Mouse (Mus musculus) ES-E14 (cell line): Measurements from ENCODE around the gene Kifap3. TPM values are rescaled to one million over a fixed set of nuclear protein-coding genes. Genes with fewer than 3 reads are reported as not detected.

Experiments
- DNase-seq: peaks from one replicate; pipeline ENCODE4 v3.0.0-alpha.2; 2013; ENCODE audit warnings: low read depth, low spot score
- H3K27ac ChIP-seq: 2 replicates; pipeline ENCODE4 v1.5.1; 2012; ENCODE audit warnings: low read depth, mild to moderate bottlenecking, low read length, moderate library complexity, mixed read lengths; ENCODE audit not compliant: poor library complexity, insufficient read depth, severe bottlenecking
- H3K36me3 ChIP-seq: 2 replicates; pipeline ENCODE4 v1.6.1; 2012; ENCODE audit warnings: mild to moderate bottlenecking, low read length, moderate library complexity, mixed read lengths; ENCODE audit not compliant: control insufficient read depth, poor library complexity, insufficient read depth, severe bottlenecking
- H3K4me1 ChIP-seq, 2 experiments: fragments of 150-350 bp in 1 of 2; sonication (generic) in 1 of 2; 2 replicates each; pipeline ENCODE4 v1.6.1; 2012; ENCODE audit warnings: low read length in 2 of 2, mild to moderate bottlenecking in 1 of 2, mixed read lengths in 1 of 2; ENCODE audit not compliant: control insufficient read depth in 2 of 2, insufficient read depth in 2 of 2, poor library complexity in 1 of 2
- H3K4me3 ChIP-seq, 2 experiments: fragments of 150-350 bp in 1 of 2; sonication (generic) in 1 of 2; 2 replicates each; pipeline ENCODE4 v1.5.1; 2012; ENCODE audit warnings: low read length in 2 of 2, low read depth in 1 of 2, mild to moderate bottlenecking in 1 of 2, mixed read lengths in 1 of 2; ENCODE audit not compliant: insufficient read depth in 1 of 2, poor library complexity in 1 of 2, severe bottlenecking in 1 of 2
- H3K9ac ChIP-seq: 2 replicates; pipeline ENCODE4 v1.6.1; 2012; ENCODE audit warnings: low read depth, mild to moderate bottlenecking, low read length, mixed read lengths; ENCODE audit not compliant: poor library complexity, insufficient read depth, severe bottlenecking
- H3K9me3 ChIP-seq: fragments of 150-350 bp; sonication (generic); 2 replicates; pipeline ENCODE4 v1.6.1; 2012; ENCODE audit warnings: low read depth, mild to moderate bottlenecking, low read length; ENCODE audit not compliant: control insufficient read depth, insufficient read depth
- CHD2 ChIP-seq: IDR thresholded peaks from 2 replicates; pipeline ENCODE4 v1.6.1; 2014; ENCODE audit warnings: mild to moderate bottlenecking, low read depth, low read length, inconsistent platforms
- HCFC1 ChIP-seq: IDR thresholded peaks from 2 replicates; pipeline ENCODE4 v1.6.1; 2012; ENCODE audit warnings: low read length, inconsistent platforms, borderline replicate concordance; ENCODE audit not compliant: insufficient read depth
- MAFK ChIP-seq: IDR thresholded peaks from 2 replicates; pipeline ENCODE4 v1.6.1; 2014; ENCODE audit warnings: mild to moderate bottlenecking, low read depth, low read length, inconsistent platforms; ENCODE audit not compliant: insufficient read depth
- ZC3H11A ChIP-seq: IDR thresholded peaks from 2 replicates; pipeline ENCODE4 v1.6.1; 2012; ENCODE audit warnings: low read depth, mild to moderate bottlenecking, inconsistent platforms, low read length, borderline replicate concordance
- ZNF384 ChIP-seq: IDR thresholded peaks from 2 replicates; pipeline ENCODE4 v1.6.1; 2012; ENCODE audit warnings: low read depth, low read length, inconsistent platforms
- in situ Hi-C, 2 experiments: fragments of 600-800 bp; cut with MboI; formaldehyde crosslinking; loops; one replicate each; pipeline ENCODE4 v1.15.1; 2025; ENCODE audit warnings: low sequenced_read_pairs in 2 of 2, inconsistent platforms in 1 of 2; ENCODE audit not compliant: unreplicated experiment in 2 of 2
- total RNA-seq: library from RNA; depleted of rRNA; stranded (reverse); fragments of 300-350 nt; gene quantifications from 2 replicates; pipeline ENCODE4 v1.2.3, GENCODE M21; 2012

Kifap3 gene
- total RNA-seq, 1 experiment, result 21.8 TPM

DNA sequence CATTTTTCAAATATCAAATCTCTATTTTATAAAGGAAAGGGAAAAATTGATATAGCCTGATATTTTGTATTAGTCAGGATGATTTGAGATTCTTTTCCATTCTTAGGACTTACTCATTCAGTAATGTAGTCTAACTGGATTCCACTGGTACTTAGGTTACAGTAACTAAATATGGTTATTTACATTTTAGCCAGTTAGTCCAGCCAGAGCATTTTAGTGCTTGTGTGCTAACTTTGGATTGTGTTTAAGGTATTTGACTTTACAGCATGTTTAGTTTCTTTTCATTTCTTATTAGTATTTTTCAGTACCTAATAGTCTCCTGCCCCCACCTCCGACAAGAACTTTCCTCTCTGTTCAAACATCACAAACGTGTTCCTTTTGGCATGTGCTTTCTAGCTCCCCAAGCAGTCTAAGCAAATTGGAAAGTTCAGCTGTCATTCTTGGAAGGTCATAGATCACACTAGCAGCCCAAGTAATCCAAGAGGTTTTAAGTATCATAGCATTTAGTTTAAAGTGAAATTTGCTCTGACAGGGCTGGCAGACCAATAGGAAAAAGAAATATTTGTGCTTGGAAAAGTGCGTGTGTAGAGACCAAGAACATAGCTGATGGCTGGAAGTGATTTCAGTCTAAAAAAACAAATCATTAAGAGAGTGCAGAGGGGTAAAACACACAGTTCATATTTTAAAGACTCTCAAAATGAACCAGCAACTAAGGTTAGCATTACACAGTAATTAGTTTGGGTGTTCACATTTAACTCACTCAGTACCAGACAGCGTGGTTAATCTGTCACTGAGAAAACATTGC is 127.8 kb downstream of the Kifap3 start:
- Histone ChIP-seq H3K4me3 (no peak overlapping the region), H3K9ac (no peak overlapping the region), H3K9me3 (no peaks in the 10 kb centered on the region), H3K4me1 (no peaks in the 10 kb centered on the region), H3K27ac (no peak overlapping the region), H3K36me3 (no peaks in the 10 kb centered on the region)
- in situ Hi-C loops, result loop anchor here in 1 of 2 experiments (25.0 kb wide), 1 partner anchor 770 kb away; no protein-coding TSS in a partner anchor
- TF ChIP-seq HCFC1 (no peak), MAFK (no peak), ZC3H11A (no peak), CHD2 (no peak), ZNF384 (no peak)
- no peak for DNase-seq

GRCm38 (mm10) chr1:163908389-163908788 is 129.0 kb downstream of the Kifap3 start:
- no peaks in the 10 kb centered on the region for H3K9me3 ChIP-seq
- TF ChIP-seq ZNF384, result no peak
- no peak for TF ChIP-seq ZC3H11A
- TF ChIP-seq HCFC1, result no peak
- no peak for TF ChIP-seq CHD2
- TF ChIP-seq MAFK, result no peak
- H3K4me3 ChIP-seq, result no peak overlapping the region
- in situ Hi-C loops, result loop anchor here in 1 of 2 experiments (25.0 kb wide), 1 partner anchor 771 kb away; no protein-coding TSS in a partner anchor
- H3K9ac ChIP-seq, result no peak overlapping the region
- H3K27ac ChIP-seq, result no peak overlapping the region
- no peaks in the 10 kb centered on the region for H3K36me3 ChIP-seq
- no peak for DNase-seq
- no peaks in the 10 kb centered on the region for H3K4me1 ChIP-seq

GRCm38 (mm10) chr1:163910343-163910742 is 131.0 kb downstream of the Kifap3 start:
- DNase-seq, result peak; percentile 51
- Histone ChIP-seq H3K4me1 (no peaks in the 10 kb centered on the region), H3K27ac (no peak overlapping the region), H3K36me3 (no peaks in the 10 kb centered on the region), H3K9me3 (no peaks in the 10 kb centered on the region), H3K4me3 (no peak overlapping the region), H3K9ac (no peak overlapping the region)
- in situ Hi-C loops, result loop anchor here in 1 of 2 experiments (25.0 kb wide), 1 partner anchor 773 kb away; no protein-coding TSS in a partner anchor
- 0 out of 2 replicates have a peak, but pooled peaks have one; percentile 9 for TF ChIP-seq MAFK
- no peak for TF ChIP-seq HCFC1
- peak; percentile 52; the same call in 1 of the 2 replicates for TF ChIP-seq ZC3H11A

GRCm38 (mm10) chr1:163910785-163911184 is 131.4 kb downstream of the Kifap3 start:
- no peak overlapping the region for H3K4me3 ChIP-seq
- no peak for DNase-seq
- H3K9me3 ChIP-seq, result no peaks in the 10 kb centered on the region
- in situ Hi-C loops, result loop anchor here in 1 of 2 experiments (25.0 kb wide), 1 partner anchor 773 kb away; no protein-coding TSS in a partner anchor
- H3K27ac ChIP-seq, result no peak overlapping the region
- TF ChIP-seq HCFC1 (no peak), MAFK (no peak), CHD2 (no peak), ZC3H11A (no peak), ZNF384 (no peak)
- H3K9ac ChIP-seq, result no peak overlapping the region
- H3K36me3 ChIP-seq, result 0 out of 2 replicates have a peak, but pooled peaks cover 2% of the 10 kb centered on the region
- no peaks in the 10 kb centered on the region for H3K4me1 ChIP-seq
